Mouse (Mus musculus) adrenal gland (tissue): ENCODE data around the gene Ppp2ca.
"Not testable (repeated sequence)": the region's sequence is repeated elsewhere in the genome, so short reads cannot be mapped to it uniquely, and the experiment has no call there.

Experiments
- intact Hi-C: fragments of 180-260 bp; cut with DNase I; formaldehyde crosslinking; loops from one replicate; pipeline ENCODE4 v1.15.1; 2025
- microRNA-seq, 2 experiments: library from miRNA; unstranded; fragments of <30 nt; microRNA quantifications; one replicate each; pipeline ENCODE4; 2019

Ppp2ca gene

GRCm38 (mm10) chr11:52129621-52130450, 31.4 kb downstream of the Ppp2ca start:
- intact Hi-C loops: loop anchor here (10.0 kb wide), 1 partner anchor 65 kb away; no protein-coding TSS in a partner anchor

GRCm38 (mm10) chr11:52130451-52131068, 32.1 kb downstream of the Ppp2ca start:
- intact Hi-C loops: no loop called here

GRCm38 (mm10) chr11:52143675-52144074, 45.2 kb downstream of the Ppp2ca start:
- intact Hi-C loops: loop anchor here (5.0 kb wide), 1 partner anchor 79 kb away; no protein-coding TSS in a partner anchor

DNA sequence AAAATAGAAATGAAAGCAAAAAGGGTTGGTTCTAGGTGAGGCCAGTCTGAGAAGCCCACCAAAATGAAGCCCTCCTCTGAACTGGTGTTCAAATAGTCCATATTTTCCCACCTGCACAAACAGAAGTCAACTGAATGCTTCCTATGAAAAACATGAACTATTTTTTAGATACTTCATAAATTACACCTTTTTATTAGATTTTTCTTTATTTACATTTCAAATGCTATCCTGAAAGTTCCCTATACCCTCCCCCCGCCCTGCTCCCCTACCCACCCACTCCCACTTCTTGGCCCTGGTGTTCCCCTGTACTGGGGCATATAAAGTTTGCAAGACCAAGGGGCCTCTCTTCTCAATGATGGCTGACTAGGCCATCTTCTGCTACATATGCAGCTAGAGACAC, 46.9 kb downstream of the Ppp2ca start, which contains the start of gene Olfr1373:
TSS of gene Olfr1373 (minus strand) at position 101 of the 400 bp plus-strand sequence.
- intact Hi-C loops: not testable (repeated sequence)

DNA sequence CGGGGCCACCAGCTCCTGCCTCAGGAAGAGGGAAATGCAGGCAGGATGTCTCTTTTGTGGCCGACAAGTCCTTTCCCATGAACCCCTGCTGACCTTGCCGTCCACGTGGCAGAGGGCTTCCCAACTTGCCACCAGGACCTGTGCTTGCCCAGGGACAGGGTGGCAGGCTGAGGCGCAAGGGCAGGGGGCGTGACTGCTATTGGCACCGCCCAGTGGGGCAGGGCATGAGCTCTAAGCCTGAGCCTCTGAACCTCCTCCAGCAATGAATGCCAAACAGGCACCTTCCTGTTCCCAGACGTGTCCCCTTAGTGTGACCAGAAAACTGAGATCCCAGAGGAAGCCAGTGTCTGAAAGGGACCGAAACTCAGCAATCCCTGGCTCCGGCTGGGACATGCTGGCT, 65.4 kb downstream of the Ppp2ca start:
- intact Hi-C loops: no loop called here

DNA sequence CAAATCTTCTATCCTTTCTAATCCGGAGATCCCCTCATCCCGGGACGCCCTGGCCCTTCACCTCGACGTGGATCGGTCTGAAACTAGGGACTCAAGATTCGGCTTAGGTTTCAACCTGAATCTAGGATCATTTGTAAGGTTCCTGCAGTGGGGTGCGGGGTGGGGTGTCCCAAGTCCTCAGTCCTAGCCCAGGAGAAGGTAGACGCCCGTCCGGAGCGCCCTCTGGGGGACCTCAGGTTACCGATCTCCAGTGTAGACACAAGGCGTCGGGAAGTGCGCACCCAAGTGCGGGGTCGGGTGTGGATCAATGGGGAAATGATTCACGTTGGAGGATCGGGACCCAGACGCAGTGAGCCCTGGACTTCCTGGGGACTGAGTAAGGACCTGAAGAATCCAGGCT, 68.6 kb downstream of the Ppp2ca start:
- intact Hi-C loops: no loop called here

GRCm38 (mm10) chr11:52167901-52168302, 69.4 kb downstream of the Ppp2ca start:
- intact Hi-C loops: not testable (repeated sequence)

- intact Hi-C loops: no loop called here
Observed at GRCm38 (mm10) chr11:52168461-52168860, 70.0 kb downstream of the Ppp2ca start.

Small RNA genes lying within 50 kb of the gene (microRNA-seq; reads per million reads assigned to microRNA genes)
- gene Gm24157 (0 reads per million in 2 experiments), gene Mir3061 (4.8 to 6.7 reads per million in 2 experiments)
